Mouse (Mus musculus) hindbrain, postnatal 0 days (tissue): ENCODE data around the gene Gnat3. TPM values are rescaled to one million over a fixed set of nuclear protein-coding genes. Genes with fewer than 3 reads are reported as not detected.

Experiments used
- ATAC-seq: fragments of 200-750 bp; cut with Nextera tagmentation; 2 replicates; pipeline ENCODE4 v1.8.0; 2017; ENCODE audit warnings: mild to moderate bottlenecking, moderate TSS enrichment, moderate library complexity
- DNase-seq: peaks from one replicate; pipeline ENCODE4 v3.0.0-alpha.2; 2015; ENCODE audit warnings: low spot score
- H3K27ac ChIP-seq: fragments of 300-500 bp; sonication (generic); 2 replicates; pipeline ENCODE4 v1.5.1; 2014; ENCODE audit warnings: mild to moderate bottlenecking
- H3K27me3 ChIP-seq: fragments of 300-500 bp; sonication (generic); 2 replicates; pipeline ENCODE4 v1.6.1; 2014; ENCODE audit warnings: low read length, mixed read lengths; ENCODE audit not compliant: insufficient read depth
- H3K36me3 ChIP-seq: fragments of 300-500 bp; sonication (generic); 2 replicates; pipeline ENCODE4 v1.6.1; 2014; ENCODE audit warnings: low read length, mixed read lengths; ENCODE audit not compliant: insufficient read depth
- H3K4me1 ChIP-seq: fragments of 300-500 bp; sonication (generic); 2 replicates; pipeline ENCODE4 v1.6.1; 2014; ENCODE audit warnings: antibody characterized with exemption, low read length, mixed read lengths; ENCODE audit not compliant: insufficient read depth
- H3K4me2 ChIP-seq: fragments of 300-500 bp; sonication (generic); 2 replicates; pipeline ENCODE4 v1.6.1; 2014; ENCODE audit warnings: low read depth, mild to moderate bottlenecking, low read length, moderate library complexity, mixed read lengths
- H3K4me3 ChIP-seq: fragments of 300-500 bp; sonication (generic); 2 replicates; pipeline ENCODE4 v1.5.1; 2014; ENCODE audit warnings: low read length
- H3K9ac ChIP-seq: fragments of 300-500 bp; sonication (generic); replicated peaks from 2 replicates; pipeline ENCODE4 v1.6.1; 2014; ENCODE audit warnings: mild to moderate bottlenecking, low read length, moderate library complexity, mixed read lengths
- H3K9me3 ChIP-seq: fragments of 300-500 bp; sonication (generic); 2 replicates; pipeline ENCODE4 v1.6.1; 2016; ENCODE audit warnings: low read length, mixed read lengths
- CTCF ChIP-seq: IDR thresholded peaks from 2 replicates; pipeline ENCODE4 v1.5.1; 2016; ENCODE audit warnings: antibody characterized with exemption, control low read depth, low read depth
- WGBS: fragments of 180-500 bp; shearing (Covaris S2); extraction: QIAGEN DNeasy Blood & Tissue Kit; methylation state at CpG from one replicate; pipeline ENCODE4 v1.1.7; 2014; 5-methylcytosine and 5-hydroxymethylcytosine counted together
- polyA plus RNA-seq: library from polyadenylated mRNA; unstranded; fragments of >200 nt; fragmentation: Nextera tagmentation; extraction: Ambion mirVana; gene quantifications from 2 replicates; pipeline ENCODE4 v1.2.1, GENCODE M21; 2015
- total RNA-seq: library from RNA; depleted of rRNA; stranded (reverse); fragments of >200 nt; gene quantifications from 2 replicates; pipeline ENCODE4 v1.2.3, GENCODE M21; 2014

The Gnat3 gene
- total and polyA plus RNA-seq, 2 experiments from 2014 or later = not detected

DNA sequence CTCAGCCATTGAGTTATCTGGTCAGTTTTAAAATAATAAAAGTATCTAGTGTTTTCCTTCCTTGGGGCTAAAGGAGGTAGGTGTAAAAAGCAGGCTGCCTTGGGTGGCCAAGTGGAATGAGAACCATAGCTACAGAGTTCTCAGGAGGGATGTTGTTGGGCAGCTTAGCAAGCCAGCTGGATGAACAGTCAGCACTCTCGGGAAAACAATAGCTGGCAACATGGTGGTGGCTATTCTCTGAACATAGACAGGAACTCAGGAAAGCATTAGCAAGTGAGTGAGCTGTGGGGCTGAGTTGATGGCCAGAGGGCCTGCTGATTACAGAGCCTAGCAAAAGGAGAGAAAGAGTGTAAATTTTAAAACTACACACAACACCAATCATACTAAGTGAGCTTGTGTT is 27.8 kb upstream of the Gnat3 start:
- H3K4me2 ChIP-seq = no peak overlapping the region
- WGBS = 55% methylated on average over 1 of the region's 1 CpGs
- H3K27me3 ChIP-seq = no peaks in the 10 kb centered on the region
- H3K9me3 ChIP-seq = no peaks in the 10 kb centered on the region
- no peak overlapping the region for H3K4me3 ChIP-seq
- TF ChIP-seq CTCF = no peak
- DNase-seq (no peak), ATAC-seq (no peak)
- H3K4me1 ChIP-seq = no peaks in the 10 kb centered on the region
- no peak overlapping the region for H3K27ac ChIP-seq
- no peak overlapping the region for H3K9ac ChIP-seq
- H3K36me3 ChIP-seq = no peaks in the 10 kb centered on the region

DNA sequence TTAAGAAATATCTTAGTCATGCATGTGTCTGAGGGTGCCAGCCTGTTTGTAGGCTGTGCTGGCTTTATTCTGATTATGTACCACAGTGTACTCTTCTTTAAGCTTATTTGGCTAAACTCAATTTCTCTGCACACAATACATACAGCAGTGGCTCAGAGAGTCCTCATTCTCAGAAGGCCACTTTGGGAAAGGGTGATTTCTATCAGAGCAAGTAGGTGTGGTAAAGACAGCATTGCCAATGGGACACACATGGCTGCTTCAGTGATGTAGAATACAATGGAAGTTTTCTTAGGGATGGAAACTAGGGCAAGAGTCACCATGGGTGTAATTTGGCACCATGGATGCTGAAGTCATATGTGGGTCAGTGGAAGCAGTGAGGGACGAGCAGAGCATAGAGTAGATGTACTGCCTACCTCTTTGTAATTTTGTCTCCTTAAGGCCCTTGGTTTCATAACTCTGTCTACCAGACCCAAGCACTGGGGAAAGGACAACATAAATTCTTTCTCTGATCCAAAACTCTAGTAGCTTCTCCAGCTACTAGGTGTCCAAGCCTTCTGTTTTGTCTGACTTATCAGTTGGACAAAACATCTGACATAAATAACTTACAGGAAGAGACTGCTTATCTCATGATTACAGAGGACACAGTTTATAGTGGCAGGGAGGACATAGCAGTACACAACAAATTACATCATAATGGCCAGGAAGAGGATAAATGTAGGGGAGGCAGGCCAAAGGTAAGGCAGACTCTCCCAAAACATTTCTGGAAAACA is 24.0 kb upstream of the Gnat3 start:
- Histone ChIP-seq H3K4me3 (no peak overlapping the region), H3K4me1 (no peaks in the 10 kb centered on the region), H3K27ac (no peak overlapping the region), H3K9me3 (no peaks in the 10 kb centered on the region), H3K27me3 (no peaks in the 10 kb centered on the region), H3K9ac (no peak overlapping the region), H3K4me2 (no peak overlapping the region), H3K36me3 (no peaks in the 10 kb centered on the region)
- no peak for TF ChIP-seq CTCF
- WGBS = 62% methylated on average over 1 of the region's 1 CpGs
- ATAC-seq = no peak
- no peak for DNase-seq

DNA sequence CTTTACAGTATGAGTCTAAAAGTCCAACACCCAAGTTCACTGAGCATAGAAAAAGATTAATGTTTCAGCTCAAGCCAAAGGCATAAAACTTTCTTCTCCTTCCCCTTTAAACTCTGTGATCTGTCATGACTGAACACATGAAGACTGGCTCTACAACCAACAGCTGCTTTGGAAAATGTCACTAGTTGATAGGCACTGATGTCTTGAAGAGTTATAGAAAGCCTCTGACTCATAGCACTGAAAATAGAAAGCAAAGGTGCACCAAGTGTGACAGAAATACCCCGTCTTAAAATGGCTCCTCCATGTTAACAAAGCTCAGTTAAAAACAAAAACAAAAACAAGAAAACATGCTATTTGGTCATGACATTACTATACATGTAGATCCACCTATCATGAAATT is 5.9 kb upstream of the Gnat3 start:
- ATAC-seq (no peak), DNase-seq (no peak)
- no peak overlapping the region for H3K27ac ChIP-seq
- no peaks in the 10 kb centered on the region for H3K36me3 ChIP-seq
- H3K9me3 ChIP-seq = no peaks in the 10 kb centered on the region
- no peaks in the 10 kb centered on the region for H3K4me1 ChIP-seq
- H3K4me3 ChIP-seq = no peak overlapping the region
- no peak for TF ChIP-seq CTCF
- no peak overlapping the region for H3K4me2 ChIP-seq
- H3K27me3 ChIP-seq = no peaks in the 10 kb centered on the region
- 89% methylated on average over 1 of the region's 1 CpGs for WGBS
- no peak overlapping the region for H3K9ac ChIP-seq

DNA sequence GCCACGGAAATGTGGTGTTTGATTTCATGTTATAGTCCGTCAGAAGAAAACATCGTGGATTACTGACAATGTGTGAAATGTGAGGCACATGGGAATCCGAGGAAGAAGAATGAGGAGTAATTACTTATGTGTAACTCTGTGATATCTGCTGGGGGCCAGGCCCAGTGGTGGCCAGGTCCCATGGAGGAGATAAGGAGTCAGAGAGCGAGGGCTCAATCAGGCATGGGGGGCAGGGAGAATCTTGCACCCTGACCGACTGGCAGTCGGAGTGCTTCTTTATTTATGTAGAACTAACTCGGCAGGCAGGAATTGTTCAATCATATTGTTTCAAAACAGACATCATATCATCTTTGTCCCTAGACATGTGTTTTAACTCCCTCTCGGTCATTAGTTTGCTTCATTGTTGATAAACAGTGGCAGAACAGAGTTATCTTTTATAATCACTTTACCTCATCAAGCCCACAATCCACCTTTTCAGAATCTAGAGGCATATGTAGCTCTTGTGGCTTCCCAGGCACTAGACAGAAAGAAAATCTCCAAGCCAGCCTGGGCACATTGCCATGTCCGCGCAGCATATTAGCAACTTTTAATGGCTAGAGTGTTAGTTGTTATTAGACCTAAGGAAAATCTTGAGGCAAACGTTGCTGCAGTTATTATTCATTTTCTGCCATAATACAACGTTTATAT is 7.5 kb downstream of the Gnat3 start:
- Histone ChIP-seq H3K27me3 (no peaks in the 10 kb centered on the region), H3K4me1 (no peaks in the 10 kb centered on the region), H3K36me3 (no peaks in the 10 kb centered on the region), H3K4me3 (no peak overlapping the region), H3K9ac (no peak overlapping the region), H3K9me3 (no peaks in the 10 kb centered on the region), H3K27ac (no peak overlapping the region), H3K4me2 (no peak overlapping the region)
- WGBS = 76% methylated on average over 13 of the region's 13 CpGs
- DNase-seq (peak; percentile 9), ATAC-seq (no peak)
- no peak for TF ChIP-seq CTCF

DNA sequence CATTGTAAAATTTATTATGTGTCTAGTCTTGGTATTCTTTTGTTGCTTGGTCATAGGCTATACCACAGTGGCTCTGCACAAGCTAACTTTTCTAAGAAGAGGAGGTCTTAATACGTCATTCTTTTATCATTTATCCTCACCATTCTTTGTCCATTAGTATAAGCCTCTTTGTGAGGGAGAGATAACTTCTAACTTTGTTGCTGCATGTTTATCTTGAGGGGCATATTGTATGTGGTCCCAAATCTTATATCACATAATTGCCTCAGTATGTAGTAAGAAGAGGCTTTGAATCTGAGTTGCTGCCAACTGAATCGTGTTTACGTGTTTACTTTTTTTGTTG is 8.0 kb downstream of the Gnat3 start:
- no peak for TF ChIP-seq CTCF
- Histone ChIP-seq H3K27me3 (no peaks in the 10 kb centered on the region), H3K27ac (no peak overlapping the region), H3K9me3 (no peaks in the 10 kb centered on the region), H3K36me3 (no peaks in the 10 kb centered on the region), H3K9ac (no peak overlapping the region), H3K4me2 (no peak overlapping the region), H3K4me3 (no peak overlapping the region), H3K4me1 (no peaks in the 10 kb centered on the region)
- ATAC-seq (no peak), DNase-seq (no peak)
- 94% methylated on average over 3 of the region's 3 CpGs for WGBS

DNA sequence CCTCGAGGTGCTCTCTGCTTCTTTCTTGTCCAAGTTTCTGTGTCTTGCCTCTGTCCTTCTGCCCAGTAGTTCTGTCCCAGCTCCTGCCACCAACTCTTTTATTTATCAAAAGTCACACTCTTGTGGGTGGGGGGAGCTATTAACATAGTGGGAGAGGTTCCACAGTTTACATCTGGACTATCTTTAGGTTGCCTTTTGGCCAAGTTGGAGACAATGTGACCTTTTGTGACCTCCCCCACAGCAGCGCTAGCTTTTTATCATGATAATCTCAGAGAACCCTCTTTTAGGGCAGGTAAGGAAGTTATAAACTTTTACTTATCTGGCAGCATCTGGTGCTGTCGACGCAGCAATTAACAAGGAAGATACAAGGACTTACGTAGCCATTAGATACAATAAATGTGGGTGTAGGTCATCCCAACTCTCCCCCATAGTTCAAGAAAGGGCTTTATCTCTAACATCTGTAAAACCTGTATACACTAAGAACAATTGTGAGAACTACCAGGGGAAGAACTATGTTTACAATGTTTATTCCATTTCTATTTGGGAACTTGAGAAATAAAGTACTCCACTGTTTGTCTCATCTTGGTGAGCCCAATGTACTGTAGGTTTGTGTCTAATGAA is 18.3 kb downstream of the Gnat3 start:
- TF ChIP-seq CTCF = no peak
- no peaks in the 10 kb centered on the region for H3K4me1 ChIP-seq
- no peaks in the 10 kb centered on the region for H3K9me3 ChIP-seq
- H3K27me3 ChIP-seq = no peaks in the 10 kb centered on the region
- H3K9ac ChIP-seq = no peak overlapping the region
- no peak overlapping the region for H3K27ac ChIP-seq
- WGBS = 90% methylated on average over 5 of the region's 5 CpGs
- H3K36me3 ChIP-seq = no peaks in the 10 kb centered on the region
- H3K4me3 ChIP-seq = no peak overlapping the region
- ATAC-seq = no peak
- H3K4me2 ChIP-seq = no peak overlapping the region
- no peak for DNase-seq

DNA sequence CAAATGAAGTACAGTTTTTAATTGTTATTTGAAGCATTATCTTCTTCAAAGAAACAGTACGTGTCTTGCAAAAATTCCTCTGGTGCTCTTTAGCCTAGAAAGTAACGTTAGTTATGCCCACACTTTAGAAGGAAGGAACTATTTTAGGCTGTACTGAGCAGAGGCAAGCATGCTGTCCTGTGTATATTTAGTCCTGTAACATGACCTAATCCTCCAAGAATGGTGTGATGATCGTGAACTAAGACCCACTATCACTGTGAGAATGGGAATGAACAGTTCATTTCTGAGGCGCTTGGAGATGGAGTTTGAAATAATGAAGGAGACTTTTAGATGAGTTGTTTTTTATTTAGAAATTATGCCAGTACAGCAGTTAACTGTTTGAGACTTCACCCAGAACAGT is 20.4 kb downstream of the Gnat3 start:
- H3K27ac ChIP-seq = no peak overlapping the region
- H3K9me3 ChIP-seq = no peaks in the 10 kb centered on the region
- H3K27me3 ChIP-seq = no peaks in the 10 kb centered on the region
- no peak overlapping the region for H3K4me2 ChIP-seq
- ATAC-seq = no peak
- 71% methylated on average over 4 of the region's 4 CpGs for WGBS
- no peak for DNase-seq
- no peaks in the 10 kb centered on the region for H3K4me1 ChIP-seq
- no peak overlapping the region for H3K9ac ChIP-seq
- no peak for TF ChIP-seq CTCF
- no peaks in the 10 kb centered on the region for H3K36me3 ChIP-seq
- no peak overlapping the region for H3K4me3 ChIP-seq
